Mouse (Mus musculus) left cerebral cortex, postnatal 4 days (tissue): ENCODE results near the gene Sash3. TPM values are rescaled to one million over a fixed set of nuclear protein-coding genes. Genes with fewer than 3 reads are reported as not detected.

Source experiments
- DNase-seq: peaks from one replicate; pipeline ENCODE4 v3.0.0-alpha.2; 2022
- intact Hi-C: fragments of 180-260 bp; cut with DNase I; formaldehyde crosslinking; loops from one replicate; pipeline ENCODE4 v1.15.1; 2025
- total RNA-seq, 2 experiments: library from RNA; stranded (reverse); gene quantifications; 2 replicates each; pipeline ENCODE4 v1.2.3; 2021

Gene Sash3
- total RNA-seq, 2 experiments from 2014 or later = 0.89 to 0.96 TPM

DNA sequence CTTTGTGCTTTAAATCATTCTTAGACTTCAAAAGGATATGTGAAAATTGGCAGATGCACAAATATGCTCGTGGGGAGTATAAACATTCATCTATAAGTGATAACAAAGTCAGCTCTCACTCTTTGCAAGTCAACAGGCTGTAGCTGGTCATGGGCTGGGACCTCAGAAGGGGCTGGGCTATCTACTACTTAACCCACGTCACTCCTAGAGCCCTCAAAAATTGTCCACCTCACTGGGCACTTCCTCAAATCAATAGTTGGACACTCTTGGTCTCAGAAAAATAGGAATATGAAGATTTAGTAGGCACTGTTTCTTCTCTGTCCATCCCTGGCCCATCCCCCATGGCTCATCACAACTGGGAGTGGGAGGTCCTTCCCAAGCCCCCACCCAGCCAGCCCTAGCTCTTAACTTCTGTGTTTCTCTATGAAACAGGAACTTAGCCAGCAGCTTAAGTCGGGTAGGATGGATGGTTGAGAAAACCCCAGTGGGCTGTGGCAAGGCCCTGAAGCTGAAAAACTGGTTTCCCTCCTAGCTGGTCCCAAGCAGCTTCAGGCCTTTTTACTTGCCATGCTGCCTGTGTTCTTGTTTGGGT, 5.9 kb upstream of the Sash3 start:
- intact Hi-C loops = no loop called here
- DNase-seq = no peak

DNA sequence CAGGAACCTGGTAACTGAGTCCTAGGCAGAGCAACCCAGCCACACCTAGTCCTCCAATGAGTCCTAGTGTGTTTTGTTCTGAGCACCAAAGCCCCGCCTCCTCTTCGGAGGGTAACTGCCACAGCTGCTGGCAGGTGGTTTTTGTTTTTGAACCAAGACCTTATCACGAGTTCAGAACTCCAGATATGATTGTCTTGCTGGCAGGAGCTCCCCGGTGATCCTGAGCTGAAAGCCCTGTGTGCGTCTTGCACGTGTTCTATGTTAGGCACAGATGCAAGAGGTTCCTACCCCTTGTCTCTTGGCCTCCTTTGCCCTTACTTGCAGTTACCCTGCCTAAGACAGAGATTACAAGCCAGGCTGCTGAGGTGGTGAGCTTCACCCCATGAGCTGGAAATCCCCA, 4.8 kb upstream of the Sash3 start:
- intact Hi-C loops = no loop called here
- no peak for DNase-seq

DNA sequence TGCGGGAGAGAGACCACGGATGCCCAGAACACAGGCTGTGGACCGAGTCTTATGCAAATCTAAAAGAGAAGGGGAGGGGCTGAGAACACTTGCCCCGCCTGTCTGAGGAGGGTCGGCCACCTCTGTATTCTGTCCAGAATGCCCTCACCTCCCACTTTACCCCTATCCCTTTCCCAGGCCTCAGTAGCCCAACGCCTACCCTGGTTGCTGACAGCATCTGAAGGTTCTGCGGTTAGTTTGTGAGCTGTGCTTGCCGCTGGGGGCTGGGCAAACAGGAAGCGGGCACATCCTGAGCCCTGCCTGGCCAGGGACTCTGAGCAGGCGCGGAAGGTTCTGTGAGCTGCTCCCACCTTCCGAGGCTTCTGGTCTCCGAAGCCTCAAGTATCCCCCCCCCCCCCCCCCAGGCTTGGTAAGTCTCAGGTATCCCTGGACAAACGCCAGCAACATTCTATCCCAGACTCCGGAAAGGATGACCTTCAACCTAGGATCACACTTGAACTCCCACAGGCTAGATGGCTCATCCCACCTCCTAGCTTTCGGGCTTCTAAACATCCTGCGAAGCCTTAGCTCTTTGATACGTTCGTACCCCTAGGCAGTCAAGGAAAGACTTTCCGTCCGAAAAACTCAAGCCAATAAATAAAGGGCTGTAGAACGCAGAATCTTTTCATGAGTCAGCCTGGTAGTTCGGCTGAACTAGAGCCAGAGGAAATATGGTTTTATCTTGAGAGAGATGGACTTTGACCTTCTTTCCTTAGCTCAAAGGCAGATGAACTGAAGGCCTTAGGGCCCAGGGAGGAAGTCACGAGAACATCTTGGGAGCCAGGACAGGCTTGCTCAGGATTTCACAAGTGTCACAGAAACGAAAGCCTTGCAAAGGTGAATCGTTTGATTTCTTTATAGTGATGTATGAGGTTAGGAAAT, 2.6 kb upstream of the Sash3 start:
- no peak for DNase-seq
- intact Hi-C loops = no loop called here

DNA sequence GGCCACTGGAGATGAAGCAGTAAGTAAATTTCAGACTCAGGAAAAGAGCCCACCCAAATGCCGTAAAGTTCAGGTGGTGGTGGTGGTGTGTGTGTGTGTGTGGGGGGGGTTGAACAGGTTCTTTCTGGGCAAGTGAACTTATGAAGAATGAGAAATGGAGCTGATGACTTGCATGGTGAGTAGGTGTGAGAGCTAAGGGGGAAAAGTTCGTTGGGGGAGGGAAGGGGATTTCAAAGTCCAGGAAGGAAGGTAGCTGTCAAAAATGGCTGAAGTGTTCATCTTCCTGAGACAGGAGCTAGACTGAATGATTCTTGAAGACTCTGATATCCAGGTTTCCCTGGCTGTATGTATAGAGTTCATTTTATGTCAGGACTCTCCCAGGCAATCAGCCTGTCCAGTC, 990 bp downstream of the Sash3 start:
- intact Hi-C loops = no loop called here
- DNase-seq = no peak

DNA sequence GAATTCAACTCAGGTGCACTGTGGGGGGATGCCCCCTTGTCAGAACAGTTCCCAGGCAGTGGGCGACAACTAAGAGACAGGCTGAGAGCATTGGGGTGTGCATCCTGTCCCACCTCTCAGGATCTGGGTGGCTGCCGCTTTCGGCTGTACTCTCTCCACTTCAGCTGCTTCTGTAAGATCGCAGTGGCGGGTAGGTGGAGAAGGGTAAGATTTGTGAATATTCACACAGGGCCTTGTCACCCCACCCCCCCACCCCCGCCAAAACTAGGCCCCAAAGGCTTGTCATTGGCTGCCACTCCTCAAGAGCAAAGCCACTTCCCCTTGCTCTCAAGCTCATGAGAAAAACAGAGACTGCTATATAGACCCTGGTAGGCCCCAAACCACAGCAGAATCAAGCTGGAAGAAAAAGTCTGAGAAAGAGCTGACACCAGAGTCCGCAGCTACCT, 1.5 kb downstream of the Sash3 start:
- intact Hi-C loops = no loop called here
- no peak for DNase-seq

DNA sequence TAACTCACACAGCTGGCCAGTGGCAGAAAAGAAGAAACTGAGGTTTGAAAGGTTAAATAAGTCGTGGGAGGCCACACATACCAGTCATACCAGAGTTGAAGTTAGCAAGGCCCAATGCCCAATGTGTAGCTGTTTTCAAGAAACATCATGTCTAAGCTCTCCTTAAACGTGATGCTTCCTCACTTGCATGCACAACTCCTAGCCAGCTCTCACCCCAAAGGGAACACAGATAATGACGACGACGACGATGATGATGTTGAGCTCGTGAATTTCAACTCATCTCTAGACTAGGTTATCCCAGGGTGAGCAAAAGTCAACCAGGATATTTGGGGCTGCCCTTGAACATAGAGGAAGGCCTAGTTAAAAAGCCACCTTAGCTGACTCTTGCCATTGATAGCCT, 5.9 kb downstream of the Sash3 start:
- intact Hi-C loops = no loop called here
- DNase-seq = no peak

GRCm38 (mm10) chrX:48153414-48153813, 7.2 kb downstream of the Sash3 start:
- intact Hi-C loops = no loop called here
- no peak for DNase-seq

- DNase-seq = no peak
- intact Hi-C loops = no loop called here
Measured at GRCm38 (mm10) chrX:48153949-48154348, 7.7 kb downstream of the Sash3 start.

DNA sequence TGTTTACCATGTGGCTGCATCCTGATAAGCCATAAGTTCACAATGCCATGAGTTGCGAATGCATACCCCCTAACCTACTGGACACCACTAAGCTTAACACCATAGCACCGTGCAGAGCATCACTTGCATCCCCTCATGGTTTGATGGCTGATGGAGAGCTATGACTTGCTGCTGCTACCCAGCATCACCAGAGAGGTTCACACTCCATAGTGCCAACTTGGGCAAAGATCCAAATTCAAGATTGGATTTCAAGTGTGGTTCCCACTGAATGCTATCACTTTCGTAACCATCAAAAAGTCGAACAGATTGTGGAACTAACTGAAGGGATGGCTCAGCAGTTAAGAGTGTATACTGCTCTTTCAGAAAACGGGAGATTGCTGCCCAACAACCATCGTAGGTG, 9.3 kb downstream of the Sash3 start:
- no peak for DNase-seq

DNA sequence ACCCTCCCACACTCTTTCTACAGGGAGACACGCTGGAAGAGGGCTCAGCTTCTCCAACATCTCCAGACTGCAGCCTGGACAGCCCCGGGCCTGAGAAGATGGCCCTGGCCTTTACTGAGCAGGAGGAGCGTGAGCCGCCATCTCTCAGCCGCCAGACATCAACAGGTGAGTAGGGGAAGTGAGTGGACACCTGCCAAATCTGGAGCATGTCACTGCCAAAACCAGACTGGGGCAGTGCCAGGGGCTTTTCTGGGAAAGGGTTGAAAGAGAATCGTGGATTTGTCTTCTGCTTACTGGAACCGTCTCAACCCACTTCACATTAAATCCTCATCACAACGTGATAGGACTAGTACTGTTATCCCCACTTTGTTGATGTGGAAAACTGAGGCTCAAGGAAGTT, 11.2 kb downstream of the Sash3 start:
- intact Hi-C loops = no loop called here
- DNase-seq = peak; percentile 33

More for the DNA sequence above, 9.3 kb downstream of the Sash3 start:
- intact Hi-C loops = no loop called here

GRCm38 (mm10) chrX:48158229-48158919, 12.1 kb downstream of the Sash3 start:
- no peak for DNase-seq
- intact Hi-C loops = no loop called here

DNA sequence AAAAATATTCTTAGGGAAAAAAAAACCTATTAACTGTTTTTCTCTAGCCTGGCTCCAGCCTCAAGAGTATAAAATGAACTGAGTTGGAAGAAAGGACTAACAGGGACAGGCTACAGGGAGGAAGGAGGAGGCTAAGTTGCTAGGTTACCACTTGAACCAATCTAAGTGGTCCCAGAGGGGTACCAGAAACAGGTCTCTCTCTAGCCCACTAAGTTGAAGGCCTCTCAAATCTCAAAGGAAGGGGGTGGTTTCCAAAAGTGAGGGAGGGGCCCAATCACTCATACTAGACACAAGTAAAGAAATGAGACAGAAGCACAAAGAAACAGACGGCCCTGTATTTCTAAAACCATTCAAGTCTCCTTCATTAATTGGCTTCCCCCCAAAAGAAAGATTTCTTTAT, 23.7 kb downstream of the Sash3 start:
- DNase-seq = no peak
- intact Hi-C loops = no loop called here

GRCm38 (mm10) chrX:48170368-48170767, 24.1 kb downstream of the Sash3 start:
- intact Hi-C loops = no loop called here
- no peak for DNase-seq

DNA sequence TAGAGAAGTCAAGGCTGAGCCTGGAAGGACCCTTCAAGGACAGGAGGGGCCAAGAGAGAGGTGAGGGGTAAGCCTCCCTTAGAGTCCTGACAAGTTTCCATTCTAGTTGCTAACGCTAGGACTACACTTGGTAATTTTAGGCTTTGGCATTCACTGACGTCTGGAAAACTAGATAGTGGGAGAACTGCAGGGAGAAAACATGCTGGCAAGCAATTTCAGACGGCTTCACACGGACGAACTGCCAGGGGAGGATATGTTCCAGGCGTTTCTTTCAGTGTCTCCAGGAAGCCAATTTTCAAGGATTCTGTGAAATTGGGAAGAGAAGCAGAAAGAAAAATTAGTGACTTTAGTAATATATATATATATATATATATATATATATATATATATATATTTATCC, 35.6 kb downstream of the Sash3 start:
- no peak for DNase-seq
- intact Hi-C loops = no loop called here

DNA sequence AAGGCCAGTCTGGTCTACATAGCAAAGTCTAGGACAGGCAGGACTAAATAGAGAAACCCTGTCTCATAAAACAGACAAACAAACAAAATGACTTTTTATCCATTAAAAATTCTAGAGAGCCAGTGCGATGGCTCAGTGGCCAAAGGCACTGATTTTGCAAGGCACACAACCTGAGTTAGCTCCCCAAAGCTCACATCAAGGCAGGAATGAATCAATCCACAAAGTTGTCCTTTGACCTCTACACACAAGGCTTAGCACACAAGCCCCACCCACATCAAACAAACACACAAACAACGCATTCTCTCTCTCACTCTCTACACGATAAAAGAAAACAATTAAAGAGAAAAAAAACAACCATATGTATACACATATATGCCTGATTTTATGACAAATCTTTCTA, 38.5 kb downstream of the Sash3 start:
- no peak for DNase-seq
- intact Hi-C loops = no loop called here

DNA sequence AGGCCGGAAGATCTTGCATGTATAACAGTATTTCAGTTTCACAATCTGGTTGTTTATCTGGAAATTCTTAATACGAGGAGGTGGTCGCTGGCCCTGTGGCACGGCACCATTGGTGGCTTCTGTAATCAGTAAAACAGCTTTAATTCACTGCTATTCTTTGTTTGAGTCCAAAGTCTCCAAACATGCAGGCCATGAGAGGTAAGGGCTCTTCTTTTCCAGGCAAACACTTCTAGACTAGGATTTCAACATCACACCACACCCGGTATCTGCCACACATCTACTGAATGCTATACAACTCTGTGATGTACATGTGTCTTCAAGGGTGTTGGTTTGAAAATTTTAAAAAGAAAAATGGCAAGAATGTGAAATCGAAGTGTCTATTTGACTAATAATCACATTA, 45.0 kb downstream of the Sash3 start:
- DNase-seq = no peak
- intact Hi-C loops = no loop called here

- intact Hi-C loops = no loop called here
- peak; percentile 8 for DNase-seq
Measured at GRCm38 (mm10) chrX:48193235-48194152, 47.3 kb downstream of the Sash3 start.

DNA sequence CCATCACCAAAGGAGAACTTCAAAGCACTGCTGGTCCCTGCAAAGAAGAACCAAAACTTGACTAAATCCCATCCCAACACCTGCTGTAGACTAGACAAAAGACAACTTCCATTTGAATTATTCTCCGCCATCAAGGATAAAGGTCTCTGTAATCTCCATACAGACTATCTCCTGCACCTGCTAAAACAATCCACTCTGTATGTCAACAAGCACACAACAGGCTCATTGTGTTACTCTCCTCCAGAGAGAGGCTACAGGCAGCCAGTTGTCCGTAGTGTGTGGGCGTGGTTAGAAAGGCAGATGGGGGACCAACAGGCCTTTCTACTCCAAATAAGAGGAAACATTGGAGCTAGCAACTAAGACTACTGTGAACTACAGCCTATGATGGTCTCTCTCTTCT, 51.6 kb downstream of the Sash3 start:
- no peak for DNase-seq
- intact Hi-C loops = no loop called here

DNA sequence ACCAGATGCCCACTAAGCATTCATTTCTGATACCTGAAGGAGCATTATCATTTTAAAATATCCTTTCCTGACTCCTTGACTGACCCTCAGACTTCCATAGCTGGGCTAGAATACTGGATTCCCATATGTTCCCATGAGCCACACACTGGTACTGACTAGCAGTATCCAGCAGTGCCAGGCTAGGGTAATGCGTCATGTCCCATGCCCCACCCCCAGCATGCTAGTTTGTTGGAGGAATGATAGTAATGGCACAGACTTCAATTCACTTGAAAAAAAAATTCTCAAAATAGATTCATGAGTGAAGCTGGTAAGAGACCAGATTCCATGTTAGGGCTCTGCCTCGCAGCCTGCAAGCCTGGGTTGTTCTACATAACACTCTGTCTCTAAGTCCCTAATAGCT, 52.8 kb downstream of the Sash3 start:
- DNase-seq = no peak

GRCm38 (mm10) chrX:48200699-48201098, 54.5 kb downstream of the Sash3 start:
- DNase-seq = no peak
- intact Hi-C loops = no loop called here

More for the DNA sequence above, 52.8 kb downstream of the Sash3 start:
- intact Hi-C loops = no loop called here

- no peak for DNase-seq
- intact Hi-C loops = no loop called here
Measured at GRCm38 (mm10) chrX:48201973-48202372, 55.7 kb downstream of the Sash3 start.
